Mouse (Mus musculus): ENCODE data around the gene Emc10. TPM values are rescaled to one million over a fixed set of nuclear protein-coding genes. Genes with fewer than 3 reads are reported as not detected.

Gene Emc10
- polyA plus RNA-seq, 1 experiment from 2014 or later: 121 TPM

DNA sequence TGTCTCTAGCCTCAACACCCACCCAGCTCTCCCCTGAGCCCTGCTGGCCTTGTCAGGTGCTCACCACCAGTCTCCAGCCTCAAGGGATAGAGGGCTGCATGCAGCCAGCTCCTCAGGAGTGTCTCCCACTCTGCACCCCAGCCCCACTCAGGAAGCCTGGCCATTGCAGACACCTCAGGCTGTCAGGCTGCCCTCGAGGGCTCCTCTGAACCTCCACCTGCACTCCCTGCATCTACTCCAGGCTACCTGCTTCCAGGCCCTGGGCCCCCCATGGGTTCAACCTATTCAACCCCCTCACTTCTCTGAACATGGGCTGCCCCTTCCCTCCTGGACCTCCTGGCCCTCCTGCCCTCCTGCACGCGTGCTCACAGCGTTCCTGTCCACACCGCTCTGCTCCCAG, 4.9 kb downstream of the Emc10 start:
- Histone ChIP-seq H3K27ac (no peak overlapping the region), H3K27me3 (no peaks in the 10 kb centered on the region), H3K9me3 (no peaks in the 10 kb centered on the region), H3K36me3 (peaks cover 65% of the 10 kb centered on the region), H3K4me1 (replicated peaks) (peaks cover 43% of the 10 kb centered on the region), H3K4me3 (no peak overlapping the region), H3K4me2 (no peak overlapping the region), H3K9ac (peak overlapping the region; percentile 13; the same call in 1 of the 2 replicates)
- ATAC-seq (ENCODE audit: low FRiP score): no peak
- WGBS: 94% methylated on average over 5 of the region's 5 CpGs

- Histone ChIP-seq H3K4me2 (no peak overlapping the region), H3K36me3 (peaks cover 65% of the 10 kb centered on the region)
- no peak for ATAC-seq (ENCODE audit: low FRiP score)
These were observed 6.0 kb downstream of the Emc10 start for GRCm38 (mm10) chr7:44490281-44490680.

GRCm38 (mm10) chr7:44488545-44488944, 7.8 kb downstream of the Emc10 start:
- Histone ChIP-seq H3K9me3 (no peaks in the 10 kb centered on the region), H3K27ac (no peak overlapping the region), H3K36me3 (peaks cover 57% of the 10 kb centered on the region), H3K4me3 (no peak overlapping the region), H3K4me2 (no peak overlapping the region), H3K9ac (no peak overlapping the region; the same call in 1 of the 2 replicates), H3K27me3 (no peaks in the 10 kb centered on the region), H3K4me1 (replicated peaks) (peaks cover 27% of the 10 kb centered on the region)
- WGBS: 94% methylated on average over 8 of the region's 8 CpGs
- no peak for ATAC-seq (ENCODE audit: low FRiP score)

More at GRCm38 (mm10) chr7:44490281-44490680, 6.0 kb downstream of the Emc10 start:
- H3K27me3 ChIP-seq: no peaks in the 10 kb centered on the region
- no peaks in the 10 kb centered on the region for H3K9me3 ChIP-seq
- H3K9ac ChIP-seq: 0 out of 2 replicates have a peak overlapping the region, but pooled peaks have one; percentile 13
- WGBS: 88% methylated on average over 4 of the region's 4 CpGs
- no peak overlapping the region for H3K27ac ChIP-seq
- no peak overlapping the region for H3K4me3 ChIP-seq
- H3K4me1 ChIP-seq (replicated peaks): peaks cover 37% of the 10 kb centered on the region

GRCm38 (mm10) chr7:44487936-44488335, 8.4 kb downstream of the Emc10 start:
- Histone ChIP-seq H3K9ac (no peak overlapping the region), H3K9me3 (no peaks in the 10 kb centered on the region), H3K4me1 (replicated peaks) (peaks cover 23% of the 10 kb centered on the region), H3K4me3 (no peak overlapping the region), H3K27ac (no peak overlapping the region; the same call in 1 of the 2 replicates), H3K27me3 (0 out of 2 replicates have a peak, but pooled peaks cover 2% of the 10 kb centered on the region), H3K36me3 (peaks cover 51% of the 10 kb centered on the region), H3K4me2 (no peak overlapping the region)
- no peak for ATAC-seq (ENCODE audit: low FRiP score)
- 89% methylated on average over 7 of the region's 7 CpGs for WGBS

DNA sequence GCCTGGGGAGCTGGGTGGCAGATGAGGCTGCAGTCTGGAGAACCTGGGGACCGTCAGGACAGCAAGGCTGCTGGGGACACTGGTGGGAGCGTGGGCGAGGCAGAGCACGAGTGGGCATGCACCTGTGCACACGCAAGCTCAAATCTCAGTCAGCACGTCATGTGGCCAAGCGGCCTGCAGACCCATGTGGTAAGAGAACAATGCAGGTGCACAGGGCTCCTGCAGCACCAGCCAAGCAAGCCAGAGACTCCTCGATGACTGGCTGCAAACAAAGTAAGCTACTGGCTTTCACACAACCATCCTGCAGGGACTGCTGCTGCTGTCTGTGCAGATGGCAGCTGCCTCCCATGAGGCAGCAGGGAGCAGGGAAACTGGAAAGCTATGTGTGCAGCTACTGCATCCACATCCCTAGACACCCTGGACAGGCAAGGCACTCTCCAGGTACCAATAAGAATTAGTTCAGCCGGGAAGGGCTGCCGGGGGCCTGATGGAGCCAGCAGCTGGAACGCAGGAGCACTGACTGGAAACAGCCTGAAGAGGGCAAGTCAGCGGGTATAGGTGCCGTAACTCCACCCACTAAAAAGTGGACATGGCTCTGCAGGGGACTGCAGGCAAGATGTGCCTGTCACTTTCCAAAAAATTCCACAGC, 9.3 kb downstream of the Emc10 start:
- Histone ChIP-seq H3K4me3 (no peak overlapping the region), H3K27ac (peak overlapping the region; percentile 60), H3K4me2 (no peak overlapping the region), H3K9me3 (no peaks in the 10 kb centered on the region), H3K9ac (peak overlapping the region; percentile 61), H3K4me1 (replicated peaks) (peaks cover 23% of the 10 kb centered on the region), H3K36me3 (peaks cover 43% of the 10 kb centered on the region), H3K27me3 (peaks cover 11% of the 10 kb centered on the region)
- no peak for ATAC-seq (ENCODE audit: low FRiP score)
- 64% methylated on average over 13 of the region's 13 CpGs for WGBS

DNA sequence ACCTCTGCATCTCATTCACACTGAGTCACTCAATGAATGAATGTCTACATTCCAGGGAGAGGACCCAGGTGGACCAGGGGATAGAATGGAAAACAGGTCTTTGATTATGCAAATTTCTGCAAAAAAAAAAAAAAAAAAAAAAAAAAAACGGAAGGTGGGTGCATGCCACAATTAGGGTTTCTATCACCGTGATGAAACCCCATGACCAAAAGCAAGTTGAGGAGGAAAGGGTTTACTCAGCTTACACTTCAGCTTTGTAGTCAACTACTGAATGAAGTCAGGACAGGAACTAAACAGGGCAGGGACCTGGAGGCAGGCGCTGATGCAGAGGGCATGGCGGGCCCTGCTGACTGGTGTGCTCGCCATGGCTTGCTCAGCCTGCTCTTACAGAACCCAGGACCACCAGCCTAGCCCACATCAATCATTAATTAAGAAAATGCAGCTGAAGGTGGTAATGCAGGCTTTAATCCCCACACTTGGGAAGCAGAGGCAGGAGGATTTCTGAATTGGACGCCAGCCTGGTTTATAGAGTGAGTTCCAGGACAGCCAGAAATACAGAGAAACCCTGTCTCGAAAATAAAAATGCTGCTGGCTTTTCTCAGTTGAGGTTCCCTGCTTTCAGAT, 10.6 kb downstream of the Emc10 start:
- Histone ChIP-seq H3K27me3 (peaks cover 22% of the 10 kb centered on the region), H3K9me3 (no peaks in the 10 kb centered on the region), H3K4me2 (no peak overlapping the region), H3K4me1 (replicated peaks) (peaks cover 15% of the 10 kb centered on the region), H3K4me3 (no peak overlapping the region), H3K36me3 (peaks cover 29% of the 10 kb centered on the region), H3K9ac (no peak overlapping the region), H3K27ac (no peak overlapping the region)
- ATAC-seq (ENCODE audit: low FRiP score): no peak; the same call in 1 of the 2 replicates
- 85% methylated on average over 7 of the region's 7 CpGs for WGBS

DNA sequence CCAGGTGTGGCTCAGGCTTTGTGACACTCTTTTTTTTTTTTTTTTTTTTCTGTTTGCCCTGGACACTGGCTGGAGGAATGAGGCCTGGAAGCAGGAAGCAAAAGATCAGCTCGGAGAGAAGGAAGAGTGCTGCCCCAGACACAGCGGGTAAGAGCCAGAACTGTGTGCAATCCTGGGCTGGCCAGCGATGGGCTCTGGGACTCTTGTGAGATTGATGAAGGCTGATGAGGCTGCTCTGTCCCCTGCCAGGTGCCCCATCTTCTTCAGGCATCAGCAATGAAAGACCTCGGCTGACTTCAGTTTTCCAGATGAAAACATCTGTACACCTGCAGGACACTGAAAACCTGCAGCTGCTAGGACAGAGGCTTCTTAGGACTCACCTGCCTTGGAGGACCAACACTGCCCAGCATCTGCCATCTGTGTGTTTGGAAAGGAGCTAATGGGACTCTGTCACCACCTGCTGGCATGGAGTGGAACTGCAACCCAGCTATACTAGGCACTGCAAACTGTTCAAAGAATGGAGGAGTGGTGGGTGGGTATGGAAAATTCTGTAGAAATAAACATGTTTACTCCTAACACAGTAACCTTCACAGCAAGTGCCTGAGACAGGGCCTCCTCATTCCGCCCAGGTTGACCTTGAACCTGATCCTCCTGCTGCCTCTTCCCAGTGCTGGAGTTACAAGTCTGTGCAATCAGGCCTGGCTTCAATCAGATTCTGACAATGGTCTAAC, 11.3 kb downstream of the Emc10 start:
- H3K4me3 ChIP-seq: no peak overlapping the region
- peaks cover 13% of the 10 kb centered on the region for H3K4me1 ChIP-seq (replicated peaks)
- ATAC-seq (ENCODE audit: low FRiP score): peak; percentile 77
- 0 out of 2 replicates have a peak overlapping the region, but pooled peaks have one; percentile 12 for H3K27ac ChIP-seq
- H3K27me3 ChIP-seq: peaks cover 28% of the 10 kb centered on the region
- H3K4me2 ChIP-seq: no peak overlapping the region
- H3K9me3 ChIP-seq: no peaks in the 10 kb centered on the region
- WGBS: 36% methylated on average over 5 of the region's 5 CpGs
- H3K36me3 ChIP-seq: peaks cover 22% of the 10 kb centered on the region
- no peak overlapping the region for H3K9ac ChIP-seq

- no peak for ATAC-seq (ENCODE audit: low FRiP score)
- 96% methylated on average over 1 of the region's 1 CpGs for WGBS
- H3K9me3 ChIP-seq: no peaks in the 10 kb centered on the region
These were observed 12.2 kb downstream of the Emc10 start for GRCm38 (mm10) chr7:44484109-44484508.

GRCm38 (mm10) chr7:44482836-44483435, 13.4 kb downstream of the Emc10 start:
- Histone ChIP-seq H3K36me3 (0 out of 2 replicates have a peak, but pooled peaks cover 3% of the 10 kb centered on the region), H3K4me2 (no peak overlapping the region), H3K9ac (no peak overlapping the region), H3K27ac (no peak overlapping the region), H3K27me3 (peaks cover 47% of the 10 kb centered on the region), H3K9me3 (no peaks in the 10 kb centered on the region), H3K4me3 (no peak overlapping the region), H3K4me1 (replicated peaks) (peaks cover 9% of the 10 kb centered on the region)
- no peak for ATAC-seq (ENCODE audit: low FRiP score)
- 73% methylated on average over 3 of the region's 3 CpGs for WGBS

More at GRCm38 (mm10) chr7:44484109-44484508, 12.2 kb downstream of the Emc10 start:
- Histone ChIP-seq H3K27ac (no peak overlapping the region), H3K9ac (no peak overlapping the region), H3K4me2 (no peak overlapping the region), H3K4me1 (replicated peaks) (peaks cover 13% of the 10 kb centered on the region), H3K27me3 (peaks cover 37% of the 10 kb centered on the region), H3K36me3 (peaks cover 15% of the 10 kb centered on the region), H3K4me3 (no peak overlapping the region)

- ATAC-seq (ENCODE audit: low FRiP score): peak; percentile 9; the same call in 1 of the 2 replicates
- H3K9me3 ChIP-seq: no peaks in the 10 kb centered on the region
- no peak overlapping the region for H3K4me2 ChIP-seq
- peak overlapping the region; percentile 82 for H3K27ac ChIP-seq
- H3K9ac ChIP-seq: no peak overlapping the region
- H3K4me3 ChIP-seq: no peak overlapping the region
- H3K4me1 ChIP-seq (replicated peaks): peaks cover 45% of the 10 kb centered on the region
- no peaks in the 10 kb centered on the region for H3K36me3 ChIP-seq
- peaks cover 43% of the 10 kb centered on the region for H3K27me3 ChIP-seq
- WGBS: 30% methylated on average over 5 of the region's 5 CpGs
These were observed 21.2 kb downstream of the Emc10 start for GRCm38 (mm10) chr7:44475046-44475614.

GRCm38 (mm10) chr7:44474419-44474818, 21.9 kb downstream of the Emc10 start:
- Histone ChIP-seq H3K4me1 (replicated peaks) (peaks cover 52% of the 10 kb centered on the region), H3K9me3 (no peaks in the 10 kb centered on the region), H3K9ac (peak overlapping the region; percentile 35; the same call in 1 of the 2 replicates), H3K27me3 (peaks cover 37% of the 10 kb centered on the region), H3K4me2 (no peak overlapping the region), H3K4me3 (no peak overlapping the region), H3K27ac (peak overlapping the region; percentile 82), H3K36me3 (no peaks in the 10 kb centered on the region)
- peak; percentile 74 for ATAC-seq (ENCODE audit: low FRiP score)
- 13% methylated on average over 4 of the region's 4 CpGs for WGBS
